Mouse (Mus musculus): ENCODE data around the gene Col16a1.

The Col16a1 gene

DNA sequence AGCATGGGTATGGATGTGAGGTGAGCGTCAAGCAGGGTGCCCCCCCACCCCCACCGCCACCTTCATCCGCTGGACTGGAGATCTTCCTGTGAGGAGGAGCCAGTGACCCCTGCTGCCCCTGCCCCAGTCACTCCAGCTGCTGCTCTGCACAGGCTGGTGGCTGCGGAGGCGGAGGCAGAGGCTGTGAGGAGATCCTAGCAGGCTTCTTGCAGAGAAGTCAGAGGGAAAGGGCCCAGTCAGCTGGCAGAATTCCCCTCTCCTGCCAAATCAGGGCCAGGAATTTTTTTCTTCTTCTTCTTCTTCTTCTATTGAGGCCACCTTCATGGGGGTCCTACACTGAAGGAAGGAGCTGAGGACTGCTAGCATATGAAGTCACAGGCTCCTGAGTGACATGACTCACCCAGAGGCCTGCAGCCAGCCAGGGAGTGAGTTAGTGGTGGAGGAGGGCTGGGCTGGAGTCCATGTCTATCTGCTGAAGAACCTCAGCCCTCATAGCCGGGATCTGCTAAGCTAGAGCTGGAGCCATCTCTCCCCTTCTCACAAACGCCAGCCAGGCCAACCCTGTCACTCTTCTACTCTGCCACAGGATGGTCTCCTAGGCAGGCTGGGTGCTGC is 36.8 kb downstream of the Col16a1 start:
- in situ Hi-C loops (cut with MboI, MseI) = loop anchor here (5.0 to 10.0 kb wide), 2 partner anchors 122 to 310 kb away; no protein-coding TSS in a partner anchor

DNA sequence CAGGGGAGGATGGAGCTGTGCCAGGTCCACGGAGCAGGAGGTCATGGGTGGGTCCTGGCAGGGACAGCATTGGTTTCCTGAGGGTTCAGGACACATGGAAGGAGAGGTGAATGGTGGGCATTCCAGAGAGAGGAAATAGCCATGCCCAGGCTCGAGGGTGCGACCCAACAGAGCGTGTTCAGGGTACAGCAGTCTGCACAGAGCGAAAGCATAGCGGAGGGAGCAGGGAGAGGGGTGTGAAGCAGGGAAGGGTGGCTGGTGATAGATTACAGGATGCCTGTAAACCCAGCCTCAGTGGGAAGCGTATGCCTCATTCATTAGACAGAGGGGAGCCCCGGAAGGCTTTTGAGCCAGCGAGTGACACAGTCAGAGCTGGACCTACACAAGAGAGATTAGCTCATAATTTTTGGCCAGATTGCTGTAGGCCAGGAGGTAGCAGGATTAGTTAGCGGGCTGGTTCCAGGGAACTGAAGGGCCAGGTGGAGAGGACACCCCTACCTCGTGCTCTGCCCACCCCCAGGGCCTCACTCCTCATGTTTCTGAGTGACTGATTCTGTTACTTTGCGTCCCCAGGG is 37.7 kb downstream of the Col16a1 start:
- in situ Hi-C loops (cut with MboI, MseI) = loop anchor here (10.0 kb wide), 1 partner anchor 311 kb away; no protein-coding TSS in a partner anchor

GRCm38 (mm10) chr4:130087293-130087692 is 39.7 kb downstream of the Col16a1 start:
- in situ Hi-C loops (cut with MboI, MseI) = loop anchor here (10.0 kb wide), 1 partner anchor 312 kb away; no protein-coding TSS in a partner anchor

DNA sequence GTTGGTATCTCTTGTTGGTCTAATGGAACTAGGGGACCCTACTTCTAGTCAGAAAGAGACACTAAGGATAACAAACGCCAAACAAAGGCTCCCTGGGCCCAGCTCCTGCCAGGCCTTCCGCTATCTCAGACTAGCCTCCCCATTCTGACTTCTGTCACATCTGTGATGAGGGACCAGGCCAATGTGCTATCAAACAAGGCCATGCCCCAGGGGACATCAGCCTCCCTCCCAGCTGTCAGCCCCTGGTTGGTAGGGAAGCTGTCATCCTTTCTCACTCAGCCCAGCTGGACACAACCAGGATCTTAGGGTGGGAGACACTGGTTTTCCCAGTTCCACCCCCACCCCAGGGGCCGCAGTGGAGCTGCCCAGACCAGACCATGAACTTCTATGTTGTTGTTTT is 47.5 kb downstream of the Col16a1 start:
- in situ Hi-C loops (cut with MboI, MseI) = no loop called here

- in situ Hi-C loops (cut with MboI, MseI) = no loop called here
Observed at GRCm38 (mm10) chr4:130101183-130101582, 53.5 kb downstream of the Col16a1 start.

- in situ Hi-C loops (cut with MboI, MseI) = no loop called here
Observed at GRCm38 (mm10) chr4:130102111-130102651, 54.5 kb downstream of the Col16a1 start, which contains the start of gene Pef1. Pef1 (plus strand) TSS chr4:130102558.

GRCm38 (mm10) chr4:130103632-130104031 is 56.0 kb downstream of the Col16a1 start:
- in situ Hi-C loops (cut with MboI, MseI) = no loop called here

- in situ Hi-C loops (cut with MboI, MseI) = no loop called here
Observed at GRCm38 (mm10) chr4:130104584-130104983, 56.9 kb downstream of the Col16a1 start.

DNA sequence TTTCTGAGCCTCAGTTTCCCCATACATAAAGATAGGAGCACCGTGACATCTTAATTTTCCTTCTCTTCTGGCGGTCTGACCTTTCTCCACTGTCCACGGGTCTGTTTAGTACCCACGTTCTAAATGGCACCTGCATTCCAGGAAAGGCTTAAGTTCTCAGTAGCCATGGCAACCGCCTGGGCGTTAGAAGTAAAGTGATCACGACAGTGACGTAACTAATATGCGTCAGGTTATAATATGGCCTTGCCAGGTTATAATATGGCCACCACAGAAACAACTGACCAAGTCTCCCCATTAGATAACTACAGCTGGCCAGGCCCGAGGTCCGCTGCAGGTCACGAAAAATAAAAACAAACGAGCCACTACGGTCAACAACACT is 59.4 kb downstream of the Col16a1 start:
- in situ Hi-C loops (cut with MboI, MseI) = no loop called here

- in situ Hi-C loops (cut with MboI, MseI) = no loop called here
Observed at GRCm38 (mm10) chr4:130107444-130108131, 59.9 kb downstream of the Col16a1 start.

GRCm38 (mm10) chr4:130108929-130109328 is 61.3 kb downstream of the Col16a1 start:
- in situ Hi-C loops (cut with MboI, MseI) = no loop called here

- in situ Hi-C loops (cut with MboI, MseI) = no loop called here
Observed at GRCm38 (mm10) chr4:130109666-130110065, 62.0 kb downstream of the Col16a1 start.

GRCm38 (mm10) chr4:130110091-130110490 is 62.5 kb downstream of the Col16a1 start:
- in situ Hi-C loops (cut with MboI, MseI) = no loop called here

- in situ Hi-C loops (cut with MboI, MseI) = no loop called here
Observed at GRCm38 (mm10) chr4:130112299-130112698, 64.7 kb downstream of the Col16a1 start.

- in situ Hi-C loops (cut with MboI, MseI) = no loop called here
Observed at GRCm38 (mm10) chr4:130112732-130113131, 65.1 kb downstream of the Col16a1 start.

DNA sequence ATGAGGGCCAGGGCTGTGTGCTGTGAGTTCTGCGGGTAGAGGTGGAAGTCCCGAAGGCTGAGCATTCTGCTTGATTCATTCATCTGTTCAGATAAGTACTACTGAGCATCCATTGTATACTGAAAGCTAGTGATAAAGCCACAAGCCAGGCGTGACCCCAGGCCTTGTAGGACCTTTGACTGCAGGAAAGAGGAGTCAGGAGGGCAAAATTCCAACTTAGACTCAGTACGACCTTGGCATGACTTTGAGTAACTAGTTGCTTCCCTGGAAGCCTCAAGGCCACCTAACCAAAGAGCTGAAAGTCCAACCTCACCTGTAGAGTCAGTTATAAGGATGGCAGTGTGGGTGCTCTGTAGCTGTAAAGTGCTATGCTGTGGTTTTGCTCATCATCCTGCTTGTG is 73.1 kb downstream of the Col16a1 start:
- in situ Hi-C loops (cut with MboI, MseI) = no loop called here

- in situ Hi-C loops (cut with MboI, MseI) = no loop called here
Observed at GRCm38 (mm10) chr4:130121560-130121959, 73.9 kb downstream of the Col16a1 start.

- in situ Hi-C loops (cut with MboI, MseI) = no loop called here
Observed at GRCm38 (mm10) chr4:130123020-130123419, 75.4 kb downstream of the Col16a1 start.

DNA sequence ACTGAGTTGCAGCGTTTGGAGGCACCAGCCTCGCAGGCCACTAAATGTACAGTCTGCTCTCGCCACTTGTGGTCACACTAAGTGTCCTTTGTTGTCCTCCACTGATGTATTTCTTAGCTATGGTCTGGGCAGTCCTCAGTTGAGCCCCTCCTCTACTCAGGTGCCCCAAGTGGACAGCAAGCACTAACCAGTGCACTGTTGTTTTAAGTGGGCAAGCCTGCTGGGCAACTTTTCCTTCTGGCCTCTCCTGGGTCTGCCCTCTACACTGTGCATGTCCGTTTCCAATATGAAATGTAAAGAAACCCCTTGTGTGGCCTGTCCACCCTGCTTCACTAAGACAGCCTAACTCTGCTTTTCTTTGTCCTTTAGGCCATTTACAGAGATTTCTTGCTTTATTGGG is 76.5 kb downstream of the Col16a1 start:
- in situ Hi-C loops (cut with MboI, MseI) = no loop called here

GRCm38 (mm10) chr4:130125164-130125563 is 77.5 kb downstream of the Col16a1 start:
- in situ Hi-C loops (cut with MboI, MseI) = no loop called here

DNA sequence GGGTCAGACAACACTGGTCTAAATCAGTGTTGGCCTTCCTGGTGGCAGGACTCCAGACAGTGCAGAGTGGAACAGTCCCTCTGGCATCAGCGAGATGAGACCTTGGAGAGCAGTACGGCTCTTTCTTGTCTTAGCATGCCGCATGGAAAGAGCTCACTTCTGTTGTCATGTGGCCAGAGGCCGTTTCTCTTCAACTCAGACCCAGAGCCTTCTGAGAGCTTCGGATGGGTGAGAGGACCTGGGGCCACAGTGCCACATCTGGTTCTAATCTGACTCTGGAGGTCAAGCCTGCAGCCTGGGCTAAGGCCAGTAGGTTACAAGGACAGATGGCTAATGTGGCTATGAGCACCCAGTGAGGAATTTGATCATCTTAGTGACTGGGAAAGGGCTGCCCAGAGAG is 78.3 kb downstream of the Col16a1 start:
- in situ Hi-C loops (cut with MboI, MseI) = no loop called here

DNA sequence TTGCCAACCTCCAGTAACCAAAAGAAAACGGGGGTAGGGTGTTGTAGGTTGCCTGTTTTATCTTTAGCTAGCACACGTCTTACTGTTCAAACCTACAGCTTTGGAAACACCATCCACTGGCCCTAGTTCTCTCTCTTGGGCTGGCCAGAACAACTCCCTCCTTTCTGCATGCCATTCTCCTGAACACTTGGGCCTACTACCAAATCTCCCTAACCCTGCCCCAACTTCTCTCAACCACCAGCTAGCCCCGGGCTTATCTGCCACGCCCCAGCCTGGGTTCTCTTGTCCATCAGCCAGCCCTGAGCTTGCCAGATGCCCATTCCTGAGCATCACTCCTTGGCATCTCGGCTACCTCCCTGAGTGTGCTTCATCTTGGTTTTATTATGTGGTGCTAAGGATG is 81.3 kb downstream of the Col16a1 start:
- in situ Hi-C loops (cut with MboI, MseI) = no loop called here

DNA sequence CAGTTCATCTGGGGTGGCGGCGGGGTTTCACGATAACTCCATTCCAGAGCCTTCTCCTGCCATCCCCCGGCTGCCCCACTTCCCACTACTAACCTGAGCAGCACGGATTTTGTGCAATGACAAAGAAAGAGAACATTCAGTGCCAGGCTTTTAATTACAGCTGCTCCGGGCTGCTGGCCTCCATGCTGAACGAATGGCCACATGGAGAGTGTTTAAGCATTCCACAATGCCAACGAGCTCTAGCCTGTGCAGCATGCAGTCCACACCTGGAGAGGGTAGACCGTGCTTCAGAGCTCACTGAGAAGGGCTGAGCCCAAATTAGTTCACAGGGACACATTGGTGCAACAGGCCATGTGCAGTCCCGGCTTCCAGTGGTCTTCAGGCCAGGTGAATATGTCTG is 82.4 kb downstream of the Col16a1 start:
- in situ Hi-C loops (cut with MboI, MseI) = no loop called here

All from T-helper 1 cell (primary cell).